Mouse (Mus musculus) embryonic fibroblast, embryonic 13.5 days (primary cell): Measurements from ENCODE around the gene Eif2ak4.

Experiments used
- CTCF ChIP-seq: IDR thresholded peaks from 2 replicates; pipeline ENCODE4 v1.5.1; 2011; ENCODE audit warnings: mild to moderate bottlenecking, control low read depth, low read length, moderate library complexity, borderline replicate concordance; ENCODE audit not compliant: insufficient read depth
- POLR2A ChIP-seq: IDR thresholded peaks from 2 replicates; pipeline ENCODE4 v1.6.1; 2011; ENCODE audit warnings: low read depth, mild to moderate bottlenecking, control low read depth, low read length, moderate library complexity

DNA sequence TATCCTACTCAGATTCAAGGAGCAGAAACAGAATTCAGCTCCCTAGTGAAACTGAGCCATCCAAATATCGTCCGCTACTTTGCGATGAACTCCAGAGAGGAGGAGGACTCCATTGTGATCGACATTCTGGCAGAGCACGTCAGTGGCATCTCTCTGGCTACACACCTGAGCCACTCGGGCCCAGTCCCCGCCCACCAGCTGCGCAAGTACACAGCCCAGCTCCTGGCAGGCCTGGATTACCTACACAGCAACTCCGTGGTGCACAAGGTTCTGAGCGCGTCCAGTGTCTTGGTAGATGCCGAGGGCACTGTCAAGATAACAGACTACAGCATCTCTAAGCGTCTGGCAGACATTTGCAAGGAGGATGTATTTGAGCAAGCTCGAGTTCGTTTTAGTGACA lies 33.5 kb downstream of the Eif2ak4 start:
- TF ChIP-seq POLR2A (no peak), CTCF (no peak)
